Mouse (Mus musculus): ENCODE results near the gene Cd9. TPM values are rescaled to one million over a fixed set of nuclear protein-coding genes. Genes with fewer than 3 reads are reported as not detected.

The Cd9 gene
- total and polyA plus RNA-seq, 3 experiments = 12.1 to 27.5 (median 21.6) TPM

DNA sequence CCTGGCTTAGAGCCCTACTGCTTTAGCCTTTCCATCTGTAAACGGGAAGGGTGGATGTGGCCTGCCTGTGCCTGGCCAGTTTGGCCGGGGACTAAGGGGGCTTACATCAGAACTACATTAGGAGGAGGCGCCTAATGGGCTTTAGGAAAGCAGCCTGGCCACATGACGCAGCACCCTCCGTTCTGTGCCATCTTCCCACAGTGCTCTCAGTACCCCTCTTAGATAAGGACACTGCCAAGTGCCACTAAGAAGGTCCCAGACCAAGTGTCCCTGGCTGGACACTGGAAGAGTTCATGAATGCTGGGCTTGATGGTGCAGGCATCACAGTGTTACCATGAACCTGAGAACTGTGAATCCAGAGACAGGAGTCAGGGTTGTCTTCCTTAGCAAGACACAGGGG is 20.7 kb downstream of the Cd9 start:
- DNase-seq (ENCODE audit: extremely low read depth) = no peak
- H3K4me2 ChIP-seq (ENCODE audit: insufficient read depth, low read depth, poor library complexity, severe bottlenecking) = no peak overlapping the region
- H3K79me2 ChIP-seq (replicated peaks; ENCODE audit: control insufficient read depth, extremely low read depth, insufficient read depth, poor library complexity, severe bottlenecking) = no peaks in the 10 kb centered on the region
- no peak overlapping the region for H3K9ac ChIP-seq (ENCODE audit: insufficient read depth, low read depth)
- H3K36me3 ChIP-seq (replicated peaks in 1 of 2; ENCODE audit: control insufficient read depth in 1 of 2, insufficient read depth in 1 of 2, low read length in 1 of 2) = peaks cover 0 to 8% of the 10 kb centered on the region in 2 experiments
- H3K27me3 ChIP-seq (replicated peaks) = no peaks in the 10 kb centered on the region
- H3K4me1 ChIP-seq (ENCODE audit: control insufficient read depth in 1 of 2, insufficient read depth in 2 of 2) = peaks cover 3 to 67% of the 10 kb centered on the region in 2 experiments; a peak in 3 of 4 replicates
- H3K27ac ChIP-seq (ENCODE audit: insufficient read depth, low read depth) = no peak overlapping the region
- in situ Hi-C loops (cut with MboI; ENCODE audit: low pct_ligation_motif_present, low pct_unique_long_range_greater_than_20kb, low sequenced_read_pairs) (no loop called here), dilution Hi-C loops (cut with MboI; ENCODE audit: extremely low pct_ligation_motif_present, extremely low pct_unique_long_range_greater_than_20kb, low sequenced_read_pairs) (no loop called here)
- H3K9me3 ChIP-seq (replicated peaks; ENCODE audit: low read length) = no peaks in the 10 kb centered on the region
- TF ChIP-seq EP300 (IDR thresholded peaks at IDR 0.05; ENCODE audit: low read length) (no peak), ZMIZ1 (IDR thresholded peaks at IDR 0.05; ENCODE audit: low read depth, low read length) (no peak), USF2 (conservative IDR thresholded peaks at IDR 0.05; ENCODE audit: low read depth, low read length) (no peak), MAX (IDR thresholded peaks at IDR 0.05; ENCODE audit: low read length) (no peak), ELF1 (IDR thresholded peaks at IDR 0.05; ENCODE audit: low read depth, low read length) (no peak), MAZ (IDR thresholded peaks at IDR 0.05; ENCODE audit: low read depth, low read length) (no peak), SIN3A (IDR thresholded peaks at IDR 0.05; ENCODE audit: low read length) (no peak)
- H3K4me3 ChIP-seq (replicated peaks in 1 of 3; ENCODE audit: low read depth in 2 of 3, low read length in 2 of 3, poor library complexity in 1 of 3) = no peak overlapping the region

GRCm38 (mm10) chr6:125473321-125473721 is 21.3 kb downstream of the Cd9 start:
- TF ChIP-seq ZNF384 (IDR thresholded peaks at IDR 0.05; ENCODE audit: low read depth, low read length) = no peak
- no peak for TF ChIP-seq USF1 (IDR thresholded peaks at IDR 0.05; ENCODE audit: low read depth, low read length)
- TF ChIP-seq JUN (IDR thresholded peaks at IDR 0.05; ENCODE audit: insufficient read depth, low read depth, low read length) = no peak
- TF ChIP-seq UBTF (IDR thresholded peaks at IDR 0.05; ENCODE audit: low read depth, low read length) = no peak
- TF ChIP-seq NELFE (IDR thresholded peaks at IDR 0.05; ENCODE audit: low read depth, low read length) = no peak
- TF ChIP-seq CTCF (conservative IDR thresholded peaks at IDR 0.05 in 1 of 2, IDR thresholded peaks at IDR 0.05 in 1 of 2; ENCODE audit: low read depth in 2 of 2, low read length in 2 of 2) = no peak
- TF ChIP-seq SMC3 (IDR thresholded peaks at IDR 0.05; ENCODE audit: low read depth, low read length) = no peak
- no peak for TF ChIP-seq RAD21 (IDR thresholded peaks at IDR 0.05; ENCODE audit: low read depth, low read length)
- no peak for TF ChIP-seq MXI1 (IDR thresholded peaks at IDR 0.05; ENCODE audit: low read depth, low read length)
- no peak for TF ChIP-seq ETS1 (conservative IDR thresholded peaks at IDR 0.05; ENCODE audit: low read depth, low read length)
- TF ChIP-seq IRF4 (IDR thresholded peaks at IDR 0.05; ENCODE audit: low read depth, low read length) = no peak
- no peak for TF ChIP-seq TCF12 (IDR thresholded peaks at IDR 0.05; ENCODE audit: low read depth, low read length)
- TF ChIP-seq KAT2A (IDR thresholded peaks at IDR 0.05; ENCODE audit: insufficient replicate concordance, low read length) = no peak
- TF ChIP-seq SIN3A (IDR thresholded peaks at IDR 0.05; ENCODE audit: low read length) = no peak
- no peak for TF ChIP-seq ZMIZ1 (IDR thresholded peaks at IDR 0.05; ENCODE audit: low read depth, low read length)
- TF ChIP-seq MEF2A (IDR thresholded peaks at IDR 0.05; ENCODE audit: borderline replicate concordance, low read depth, low read length) = no peak
- no peaks in the 10 kb centered on the region for H3K79me2 ChIP-seq (replicated peaks; ENCODE audit: control insufficient read depth, extremely low read depth, insufficient read depth, poor library complexity, severe bottlenecking)
- DNase-seq (ENCODE audit: extremely low read depth) = no peak
- H3K4me1 ChIP-seq (ENCODE audit: control insufficient read depth in 1 of 2, insufficient read depth in 2 of 2) = peaks cover 10 to 67% of the 10 kb centered on the region in 2 experiments
- H3K4me3 ChIP-seq (replicated peaks in 1 of 3; ENCODE audit: low read depth in 2 of 3, low read length in 2 of 3, poor library complexity in 1 of 3) = no peak overlapping the region
- no peaks in the 10 kb centered on the region for H3K9me3 ChIP-seq (replicated peaks; ENCODE audit: low read length)
- no peak overlapping the region for H3K4me2 ChIP-seq (ENCODE audit: insufficient read depth, low read depth, poor library complexity, severe bottlenecking)
- in situ Hi-C loops (cut with MboI; ENCODE audit: low pct_ligation_motif_present, low pct_unique_long_range_greater_than_20kb, low sequenced_read_pairs) (no loop called here), dilution Hi-C loops (cut with MboI; ENCODE audit: extremely low pct_ligation_motif_present, extremely low pct_unique_long_range_greater_than_20kb, low sequenced_read_pairs) (no loop called here)
- H3K27ac ChIP-seq (ENCODE audit: insufficient read depth, low read depth) = no peak overlapping the region
- H3K36me3 ChIP-seq (replicated peaks in 1 of 2; ENCODE audit: control insufficient read depth in 1 of 2, insufficient read depth in 1 of 2, low read length in 1 of 2) = peaks cover 0 to 8% of the 10 kb centered on the region in 2 experiments
- no peaks in the 10 kb centered on the region for H3K27me3 ChIP-seq (replicated peaks)
- no peak overlapping the region for H3K9ac ChIP-seq (ENCODE audit: insufficient read depth, low read depth)

Data from CH12.LX (cell line).